Mouse (Mus musculus) c-Kit-positive CD71-positive TER-119-negative erythroid progenitor cells, embryonic 14.5 days (primary cell): ENCODE measurements around the gene Katnbl1.

Experiments
- DNase-seq: peaks from one replicate; pipeline ENCODE4 v3.0.0-alpha.2; 2013; ENCODE audit warnings: low read depth

Gene Katnbl1

GRCm38 (mm10) chr2:112378973-112379898 lies at the start of gene Katnbl1:
Katnbl1 (plus strand) TSS chr2:112379211.
- peak; percentile 93 for DNase-seq

GRCm38 (mm10) chr2:112332051-112332898 lies 46.7 kb upstream of the Katnbl1 start:
- DNase-seq = no peak

GRCm38 (mm10) chr2:112337211-112337610 lies 41.8 kb upstream of the Katnbl1 start:
- DNase-seq = no peak

GRCm38 (mm10) chr2:112339736-112340135 lies 39.3 kb upstream of the Katnbl1 start:
- no peak for DNase-seq

- no peak for DNase-seq
These were observed 37.9 kb upstream of the Katnbl1 start for GRCm38 (mm10) chr2:112341117-112341516.

GRCm38 (mm10) chr2:112348246-112348645 lies 30.8 kb upstream of the Katnbl1 start:
- no peak for DNase-seq

GRCm38 (mm10) chr2:112353685-112354455 lies 25.1 kb upstream of the Katnbl1 start:
- no peak for DNase-seq

- no peak for DNase-seq
These were observed 19.4 kb upstream of the Katnbl1 start for GRCm38 (mm10) chr2:112359611-112360010.

- DNase-seq = no peak
These were observed 18.8 kb upstream of the Katnbl1 start for GRCm38 (mm10) chr2:112360012-112360780.

- DNase-seq = no peak
These were observed 18.2 kb upstream of the Katnbl1 start for GRCm38 (mm10) chr2:112360781-112361169.

GRCm38 (mm10) chr2:112367222-112367621 lies 11.8 kb upstream of the Katnbl1 start:
- peak; percentile 23 for DNase-seq

GRCm38 (mm10) chr2:112367726-112368673 lies 11.0 kb upstream of the Katnbl1 start, which contains the start of gene Emc4:
Emc4 (minus strand) TSS chr2:112368027.
- peak; percentile 89 for DNase-seq

- no peak for DNase-seq
These were observed 9.1 kb upstream of the Katnbl1 start for GRCm38 (mm10) chr2:112369941-112370340.

- no peak for DNase-seq
These were observed 5.9 kb upstream of the Katnbl1 start for GRCm38 (mm10) chr2:112373141-112373540.

- DNase-seq = no peak
These were observed 4.4 kb upstream of the Katnbl1 start for GRCm38 (mm10) chr2:112374610-112375009.

- no peak for DNase-seq
These were observed 1.1 kb downstream of the Katnbl1 start for GRCm38 (mm10) chr2:112380131-112380530.

- DNase-seq = no peak
These were observed 2.2 kb downstream of the Katnbl1 start for GRCm38 (mm10) chr2:112381219-112381618.

GRCm38 (mm10) chr2:112390843-112391242 lies 11.8 kb downstream of the Katnbl1 start:
- no peak for DNase-seq

GRCm38 (mm10) chr2:112391346-112392000 lies 12.5 kb downstream of the Katnbl1 start:
- DNase-seq = no peak
